Mouse (Mus musculus): ENCODE measurements around the gene Anks3. TPM values are rescaled to one million over a fixed set of nuclear protein-coding genes. Genes with fewer than 3 reads are reported as not detected.

The Anks3 gene
- total RNA-seq, 2 experiments from 2014 or later: 9.5 to 25.4 TPM

- no peak for ATAC-seq (replicated peaks; ENCODE audit: low FRiP score, low TSS enrichment, poor library complexity, severe bottlenecking)
These were observed 27.9 kb downstream of the Anks3 start for GRCm38 (mm10) chr16:4935931-4936703.

- ATAC-seq (replicated peaks; ENCODE audit: low FRiP score, low TSS enrichment, poor library complexity, severe bottlenecking): no peak
These were observed 28.6 kb downstream of the Anks3 start for GRCm38 (mm10) chr16:4935430-4935829.

GRCm38 (mm10) chr16:4932429-4932828 lies 31.6 kb downstream of the Anks3 start:
- no peak for ATAC-seq (replicated peaks; ENCODE audit: low FRiP score, low TSS enrichment, poor library complexity, severe bottlenecking)

- no peak for ATAC-seq (replicated peaks; ENCODE audit: low FRiP score, low TSS enrichment, poor library complexity, severe bottlenecking)
These were observed 35.5 kb downstream of the Anks3 start for GRCm38 (mm10) chr16:4928474-4928873.

GRCm38 (mm10) chr16:4927967-4928366 lies 36.0 kb downstream of the Anks3 start:
- ATAC-seq (replicated peaks; ENCODE audit: low FRiP score, low TSS enrichment, poor library complexity, severe bottlenecking): no peak

- ATAC-seq (replicated peaks; ENCODE audit: low FRiP score, low TSS enrichment, poor library complexity, severe bottlenecking): no peak
These were observed 40.0 kb downstream of the Anks3 start for GRCm38 (mm10) chr16:4923996-4924395.

GRCm38 (mm10) chr16:4922481-4922880 lies 41.5 kb downstream of the Anks3 start:
- no peak for ATAC-seq (replicated peaks; ENCODE audit: low FRiP score, low TSS enrichment, poor library complexity, severe bottlenecking)

- ATAC-seq (replicated peaks; ENCODE audit: low FRiP score, low TSS enrichment, poor library complexity, severe bottlenecking): no peak
These were observed 43.4 kb downstream of the Anks3 start for GRCm38 (mm10) chr16:4920556-4920955.

- no peak for ATAC-seq (replicated peaks; ENCODE audit: low FRiP score, low TSS enrichment, poor library complexity, severe bottlenecking)
These were observed 47.4 kb downstream of the Anks3 start for GRCm38 (mm10) chr16:4916608-4917007.

GRCm38 (mm10) chr16:4915931-4916330 lies 48.1 kb downstream of the Anks3 start:
- ATAC-seq (replicated peaks; ENCODE audit: low FRiP score, low TSS enrichment, poor library complexity, severe bottlenecking): no peak

- ATAC-seq (replicated peaks; ENCODE audit: low FRiP score, low TSS enrichment, poor library complexity, severe bottlenecking): peak; percentile 69
These were observed 49.9 kb downstream of the Anks3 start for GRCm38 (mm10) chr16:4913783-4914735.

GRCm38 (mm10) chr16:4912907-4913782 lies 50.9 kb downstream of the Anks3 start:
- no peak for ATAC-seq (replicated peaks; ENCODE audit: low FRiP score, low TSS enrichment, poor library complexity, severe bottlenecking)

- peak; percentile 58; the same call in 1 of the 2 replicates for ATAC-seq (replicated peaks; ENCODE audit: low FRiP score, low TSS enrichment, poor library complexity, severe bottlenecking)
These were observed 51.8 kb downstream of the Anks3 start for GRCm38 (mm10) chr16:4912074-4912648.

- ATAC-seq (replicated peaks; ENCODE audit: low FRiP score, low TSS enrichment, poor library complexity, severe bottlenecking): no peak
These were observed 53.2 kb downstream of the Anks3 start for GRCm38 (mm10) chr16:4910758-4911157.

- ATAC-seq (replicated peaks; ENCODE audit: low FRiP score, low TSS enrichment, poor library complexity, severe bottlenecking): no peak
These were observed 54.3 kb downstream of the Anks3 start for GRCm38 (mm10) chr16:4909745-4910144.

- ATAC-seq (replicated peaks; ENCODE audit: low FRiP score, low TSS enrichment, poor library complexity, severe bottlenecking): peak; percentile 71
These were observed 56.0 kb downstream of the Anks3 start for GRCm38 (mm10) chr16:4907972-4908371.

- ATAC-seq (replicated peaks; ENCODE audit: low FRiP score, low TSS enrichment, poor library complexity, severe bottlenecking): no peak
These were observed 56.6 kb downstream of the Anks3 start for GRCm38 (mm10) chr16:4907386-4907785.

- no peak for ATAC-seq (replicated peaks; ENCODE audit: low FRiP score, low TSS enrichment, poor library complexity, severe bottlenecking)
These were observed 57.4 kb downstream of the Anks3 start for GRCm38 (mm10) chr16:4906559-4906958.

GRCm38 (mm10) chr16:4905591-4905990 lies 58.4 kb downstream of the Anks3 start:
- no peak for ATAC-seq (replicated peaks; ENCODE audit: low FRiP score, low TSS enrichment, poor library complexity, severe bottlenecking)
